Mouse (Mus musculus) hematopoietic stem cell, adult 5-6 weeks (primary cell): ENCODE measurements around the gene Ppp1r17. TPM values are rescaled to one million over a fixed set of nuclear protein-coding genes. Genes with fewer than 3 reads are reported as not detected.

Experiments used
- ATAC-seq, 2 experiments: fragments of 125-278 bp in 1 of 2; replicated peaks in 1 of 2; 2 replicates each; pipeline ENCODE4 v1.8.0; 2016 to 2017; ENCODE audit warnings: inconsistent platforms in 2 of 2, mild to moderate bottlenecking in 2 of 2, moderate number of reproducible peaks in 2 of 2, low read depth in 1 of 2, moderate TSS enrichment in 1 of 2; ENCODE audit not compliant: low FRiP score in 2 of 2, poor library complexity in 2 of 2, severe bottlenecking in 2 of 2, insufficient read depth in 1 of 2, low TSS enrichment in 1 of 2
- total RNA-seq: library from RNA; stranded (forward); fragments of 172-1452, 232-1000 nt; gene quantifications from 2 replicates; pipeline ENCODE4 v1.2.3, GENCODE M21; 2017

The Ppp1r17 gene
- total RNA-seq, 1 experiment from 2014 or later, result not detected

DNA sequence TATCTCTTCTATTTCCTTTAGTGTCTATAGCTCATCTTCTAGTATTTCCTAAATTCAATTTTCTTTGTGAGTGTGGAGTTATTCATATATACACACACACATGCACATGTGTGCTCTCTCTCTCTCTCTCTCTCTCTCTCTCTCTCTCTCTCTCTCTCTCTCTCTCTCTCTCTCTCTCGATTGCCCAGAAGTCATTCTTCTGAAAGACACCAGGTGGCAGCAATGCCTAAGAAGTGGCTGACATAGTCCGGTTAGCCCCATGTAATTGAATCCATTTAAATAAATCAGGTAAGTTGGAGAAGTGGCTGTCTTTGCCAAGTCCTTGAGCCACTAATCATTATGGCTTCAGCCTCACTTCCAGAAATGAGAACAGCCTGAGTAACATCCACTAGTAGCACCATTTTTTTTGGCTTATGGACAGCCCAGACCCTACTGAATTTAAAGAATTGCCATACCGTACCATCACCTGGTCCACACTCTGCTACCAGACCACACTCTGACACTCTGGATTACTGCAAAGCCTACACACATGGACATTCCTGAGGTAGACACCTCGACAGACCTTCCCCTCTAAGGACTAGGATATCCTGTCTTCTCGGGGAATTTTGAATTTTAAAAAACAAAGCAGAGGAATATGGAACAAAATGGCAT is 49.5 kb downstream of the Ppp1r17 start:
- peak; percentile 62 to 84; a peak in 3 of 4 replicates for ATAC-seq

DNA sequence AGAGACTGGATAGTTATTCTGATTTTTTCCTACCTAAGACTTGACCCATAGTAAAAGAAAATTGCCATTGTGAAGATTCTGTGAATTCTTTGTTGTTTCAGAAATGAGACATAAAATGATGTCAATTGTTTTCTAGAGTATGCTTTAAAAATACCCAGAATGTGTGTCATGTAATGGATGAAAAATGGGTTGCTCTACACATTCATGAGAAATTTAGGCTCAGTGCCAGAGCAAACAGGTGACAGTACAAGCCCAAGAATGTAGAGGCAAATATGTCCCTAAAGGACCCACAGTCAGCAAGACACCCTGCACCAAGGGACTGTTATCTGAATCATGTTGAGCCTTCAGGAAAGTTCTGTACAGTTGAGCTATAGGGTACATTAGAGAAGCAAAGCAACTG is 51.2 kb downstream of the Ppp1r17 start:
- no peak for ATAC-seq

DNA sequence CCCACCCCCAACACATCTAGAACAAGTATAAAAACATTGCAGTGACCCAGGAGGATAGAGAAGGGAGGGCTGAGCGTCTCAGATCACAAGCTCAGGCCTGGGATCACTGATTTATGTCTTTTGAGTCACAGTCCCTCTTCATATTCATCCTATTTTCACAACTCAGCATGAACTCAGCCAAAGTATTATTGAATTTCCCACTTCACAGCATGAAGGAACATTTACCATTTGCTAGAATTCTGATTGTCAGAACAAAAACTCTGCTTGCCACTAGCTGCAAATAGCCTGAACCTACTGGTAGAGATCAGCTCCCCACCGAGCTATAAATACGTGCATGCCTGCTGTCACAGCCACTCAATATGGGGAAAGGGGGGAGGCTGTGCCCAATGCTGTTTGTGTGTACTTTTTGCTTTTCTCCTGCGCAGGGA is 59.1 kb downstream of the Ppp1r17 start:
- ATAC-seq, result no peak

Other genes starting within 250 kb of the Ppp1r17 start
- not detected in 2 replicates for gene Itprid1, start 180.6 kb upstream of the Ppp1r17 start, total RNA-seq